Mouse (Mus musculus) ES-E14 (cell line): Measurements from ENCODE around the gene Nxph1.

Experiments used
- HCFC1 ChIP-seq: IDR thresholded peaks from 2 replicates; pipeline ENCODE4 v1.6.1; 2012; ENCODE audit warnings: low read length, inconsistent platforms, borderline replicate concordance; ENCODE audit not compliant: insufficient read depth
- MAFK ChIP-seq: IDR thresholded peaks from 2 replicates; pipeline ENCODE4 v1.6.1; 2014; ENCODE audit warnings: mild to moderate bottlenecking, low read depth, low read length, inconsistent platforms; ENCODE audit not compliant: insufficient read depth
- ZC3H11A ChIP-seq: IDR thresholded peaks from 2 replicates; pipeline ENCODE4 v1.6.1; 2012; ENCODE audit warnings: low read depth, mild to moderate bottlenecking, inconsistent platforms, low read length, borderline replicate concordance

- TF ChIP-seq MAFK (no peak), HCFC1 (no peak), ZC3H11A (no peak)
These were observed 80.3 kb downstream of the Nxph1 start for GRCm38 (mm10) chr6:9028501-9028900.
